Mouse (Mus musculus) liver, embryonic 14.5 days (tissue): ENCODE measurements around the gene Oscp1. TPM values are rescaled to one million over a fixed set of nuclear protein-coding genes. Genes with fewer than 3 reads are reported as not detected.

Experiments used
- ATAC-seq: fragments of 200-750 bp; cut with Nextera tagmentation; 2 replicates; pipeline ENCODE4 v1.8.0; 2017; ENCODE audit warnings: moderate number of reproducible peaks, mild to moderate bottlenecking, moderate library complexity; ENCODE audit not compliant: insufficient read depth
- DNase-seq, 3 experiments: peaks; one replicate each; pipeline ENCODE4 v3.0.0-alpha.2; 2012 to 2013; ENCODE audit warnings: low read depth in 3 of 3, low spot score in 3 of 3
- H3K27ac ChIP-seq: fragments of 300-500 bp; sonication (generic); 2 replicates; pipeline ENCODE4 v1.5.1; 2014; ENCODE audit warnings: moderate library complexity, mild to moderate bottlenecking, control low read depth, inconsistent platforms
- H3K27me3 ChIP-seq: fragments of 300-500 bp; sonication (generic); 2 replicates; pipeline ENCODE4 v1.6.1; 2014; ENCODE audit warnings: mild to moderate bottlenecking, low read length, moderate library complexity; ENCODE audit not compliant: control insufficient read depth, insufficient read depth
- H3K36me3 ChIP-seq: fragments of 300-500 bp; sonication (generic); replicated peaks from 2 replicates; pipeline ENCODE4 v1.6.1; 2014; ENCODE audit warnings: low read depth; ENCODE audit not compliant: control insufficient read depth, insufficient read depth
- H3K4me1 ChIP-seq, 2 experiments: fragments of 200-500 bp in 1 of 2; fragments of 300-500 bp in 1 of 2; sonication (generic) in 1 of 2; replicated peaks; 2 replicates each; pipeline ENCODE4 v1.6.1; 2012 to 2014; ENCODE audit warnings: antibody characterized with exemption in 1 of 2, inconsistent platforms in 1 of 2, low read length in 1 of 2; ENCODE audit not compliant: control insufficient read depth in 2 of 2, insufficient read depth in 2 of 2
- H3K4me2 ChIP-seq: fragments of 300-500 bp; sonication (generic); 2 replicates; pipeline ENCODE4 v1.6.1; 2014; ENCODE audit warnings: low read depth, mild to moderate bottlenecking, control low read depth, moderate library complexity
- H3K4me3 ChIP-seq, 2 experiments: fragments of 200-500 bp in 1 of 2; fragments of 300-500 bp in 1 of 2; sonication (generic) in 1 of 2; 2 replicates each; pipeline ENCODE4 v1.5.1; 2012 to 2014; ENCODE audit warnings: low read depth in 2 of 2, low read length in 2 of 2, mild to moderate bottlenecking in 2 of 2, control low read depth in 1 of 2, inconsistent platforms in 1 of 2, moderate library complexity in 1 of 2; ENCODE audit not compliant: insufficient read depth in 1 of 2
- H3K9ac ChIP-seq: fragments of 300-500 bp; sonication (generic); replicated peaks from 2 replicates; pipeline ENCODE4 v1.6.1; 2014; ENCODE audit warnings: mild to moderate bottlenecking, control low read depth, moderate library complexity
- H3K9me3 ChIP-seq: fragments of 300-500 bp; sonication (generic); 2 replicates; pipeline ENCODE4 v1.6.1; 2016; ENCODE audit warnings: low read length, mixed read lengths; ENCODE audit not compliant: control insufficient read depth
- CTCF ChIP-seq: IDR thresholded peaks from 2 replicates; pipeline ENCODE4 v1.5.1; 2016; ENCODE audit warnings: antibody characterized with exemption, low read depth, control low read depth
- EP300 ChIP-seq: IDR thresholded peaks from 2 replicates; pipeline ENCODE4 v1.6.1; 2016; ENCODE audit warnings: antibody characterized with exemption, low read depth
- WGBS: fragments of 180-500 bp; shearing (Covaris S2); extraction: QIAGEN DNeasy Blood & Tissue Kit; methylation state at CpG from one replicate; pipeline ENCODE4 v1.1.7; 2014; ENCODE audit not compliant: insufficient replicate concordance; 5-methylcytosine and 5-hydroxymethylcytosine counted together
- polyA plus RNA-seq, 2 experiments: library from polyadenylated mRNA; depleted of rRNA in 1 of 2; stranded (reverse) in 1 of 2; unstranded in 1 of 2; fragments of >200 nt; fragmentation: Nextera tagmentation in 1 of 2; extraction: Ambion mirVana in 1 of 2; gene quantifications; 2 replicates each; pipeline versions ENCODE4 v1.2.1 to v1.2.3; 2012 to 2014

Oscp1 gene
- polyA plus RNA-seq, 2 experiments, result 0.29 to 1.8 TPM

DNA sequence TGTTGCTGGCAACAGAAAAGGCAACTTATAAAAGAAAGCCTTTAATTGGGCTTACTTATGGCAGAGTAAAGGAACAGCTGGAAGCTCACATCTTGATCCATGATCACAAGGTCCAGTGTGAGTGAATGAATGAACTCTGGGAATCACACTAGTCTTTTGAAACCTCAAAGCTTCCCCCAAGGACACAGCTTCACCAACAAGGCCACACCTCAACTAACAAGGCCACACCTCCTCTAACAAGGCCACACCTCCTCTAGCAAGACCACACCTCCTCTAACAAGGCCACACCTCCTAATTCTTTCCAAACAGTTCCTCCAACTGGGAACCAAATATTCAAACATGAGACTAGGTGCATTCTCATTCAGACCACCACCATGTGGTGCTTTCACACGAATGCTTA is 23.2 kb downstream of the Oscp1 start:
- 67% methylated on average over 1 of the region's 1 CpGs for WGBS
- no peak for DNase-seq
- no peak for ATAC-seq

DNA sequence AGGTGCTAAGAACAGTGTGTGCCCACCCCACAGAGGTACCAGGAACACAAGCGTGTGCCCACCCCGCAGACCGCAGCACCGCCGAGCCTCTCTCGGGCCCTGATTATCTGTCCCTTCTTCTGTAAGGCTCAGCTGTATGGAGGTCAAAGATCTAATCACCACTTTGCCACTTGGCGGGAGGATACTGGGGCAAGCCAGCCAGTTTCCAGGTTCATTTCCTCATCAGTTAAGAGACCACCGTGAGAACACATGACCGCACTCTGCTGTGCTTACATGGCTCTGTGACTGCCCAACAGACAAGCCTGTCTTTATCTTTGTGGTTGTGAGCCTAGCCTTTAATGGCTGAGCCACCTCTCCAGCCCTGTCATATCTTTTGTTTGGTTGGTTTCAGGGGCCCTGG is 24.7 kb downstream of the Oscp1 start:
- Histone ChIP-seq H3K9me3 (no peaks in the 10 kb centered on the region), H3K27ac (no peak overlapping the region), H3K4me3 (no peak overlapping the region), H3K36me3 (no peaks in the 10 kb centered on the region), H3K4me2 (no peak overlapping the region), H3K27me3 (no peaks in the 10 kb centered on the region), H3K4me1 (no peaks in the 10 kb centered on the region), H3K9ac (no peak overlapping the region)
- no peak for TF ChIP-seq CTCF
- no peak for TF ChIP-seq EP300
- DNase-seq, result no peak
- ATAC-seq, result no peak
- WGBS, result 31% methylated on average over 9 of the region's 9 CpGs

More for the DNA sequence above, 23.2 kb downstream of the Oscp1 start:
- Histone ChIP-seq H3K36me3 (no peaks in the 10 kb centered on the region), H3K4me2 (no peak overlapping the region), H3K27me3 (no peaks in the 10 kb centered on the region), H3K4me1 (no peaks in the 10 kb centered on the region), H3K4me3 (no peak overlapping the region), H3K27ac (no peak overlapping the region), H3K9me3 (no peaks in the 10 kb centered on the region), H3K9ac (no peak overlapping the region)
- TF ChIP-seq CTCF (no peak), EP300 (no peak)

DNA sequence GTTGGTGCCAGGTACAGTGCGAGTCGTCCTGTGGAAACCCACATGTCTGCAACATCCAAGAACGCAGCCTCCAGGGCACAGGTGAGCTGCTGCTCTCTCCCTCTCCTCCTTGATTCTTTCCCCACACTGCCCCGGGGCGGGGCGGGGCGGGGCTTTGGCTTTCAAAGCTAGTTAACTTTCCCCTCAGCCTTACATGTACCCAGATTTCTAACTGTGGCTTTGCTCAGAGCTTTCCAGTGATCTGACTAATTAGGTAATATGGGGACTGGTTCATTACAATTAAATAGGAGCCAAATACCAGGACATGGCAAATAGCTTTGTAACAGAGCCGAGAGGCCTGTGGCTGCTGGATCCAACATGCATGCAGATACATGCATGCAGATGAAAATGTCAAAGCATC is 26.0 kb downstream of the Oscp1 start:
- no peaks in the 10 kb centered on the region for H3K36me3 ChIP-seq
- H3K9me3 ChIP-seq, result no peaks in the 10 kb centered on the region
- H3K4me3 ChIP-seq, result no peak overlapping the region
- 60% methylated on average over 8 of the region's 8 CpGs for WGBS
- no peak for TF ChIP-seq CTCF
- TF ChIP-seq EP300, result no peak
- no peaks in the 10 kb centered on the region for H3K27me3 ChIP-seq
- DNase-seq, result no peak
- ATAC-seq, result no peak
- H3K9ac ChIP-seq, result no peak overlapping the region
- no peak overlapping the region for H3K4me2 ChIP-seq
- no peaks in the 10 kb centered on the region for H3K4me1 ChIP-seq
- no peak overlapping the region for H3K27ac ChIP-seq

DNA sequence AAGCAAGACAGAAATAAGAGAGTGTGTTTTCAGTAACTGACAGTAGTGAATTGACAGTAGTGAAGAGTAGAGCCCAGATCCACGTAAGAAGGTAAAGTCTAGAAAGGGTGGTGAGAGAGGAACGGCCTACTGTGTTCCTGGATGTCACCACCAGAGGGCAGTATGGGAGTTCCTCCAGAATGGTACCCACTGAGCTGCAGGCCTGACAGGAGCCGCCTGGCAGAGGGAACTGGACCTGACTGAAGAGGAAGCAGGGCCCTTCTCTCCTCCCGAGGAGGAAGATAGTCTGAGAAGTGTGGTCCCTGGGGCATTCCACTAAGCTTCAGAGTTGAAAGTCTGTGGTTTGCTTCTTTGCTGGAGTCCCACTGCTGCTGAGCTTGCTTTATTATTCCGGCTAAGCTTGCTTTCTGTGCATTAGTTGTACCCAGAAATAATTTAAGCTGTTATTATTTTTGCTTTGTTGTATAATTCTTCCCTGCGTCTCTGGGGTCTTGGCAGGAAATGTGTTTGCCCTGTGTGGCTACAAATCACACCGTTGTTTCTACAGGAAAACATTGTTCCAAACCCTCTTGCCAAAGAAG is 27.7 kb downstream of the Oscp1 start:
- no peak overlapping the region for H3K27ac ChIP-seq
- H3K9ac ChIP-seq, result no peak overlapping the region
- WGBS, result 17% methylated on average over 7 of the region's 7 CpGs

DNA sequence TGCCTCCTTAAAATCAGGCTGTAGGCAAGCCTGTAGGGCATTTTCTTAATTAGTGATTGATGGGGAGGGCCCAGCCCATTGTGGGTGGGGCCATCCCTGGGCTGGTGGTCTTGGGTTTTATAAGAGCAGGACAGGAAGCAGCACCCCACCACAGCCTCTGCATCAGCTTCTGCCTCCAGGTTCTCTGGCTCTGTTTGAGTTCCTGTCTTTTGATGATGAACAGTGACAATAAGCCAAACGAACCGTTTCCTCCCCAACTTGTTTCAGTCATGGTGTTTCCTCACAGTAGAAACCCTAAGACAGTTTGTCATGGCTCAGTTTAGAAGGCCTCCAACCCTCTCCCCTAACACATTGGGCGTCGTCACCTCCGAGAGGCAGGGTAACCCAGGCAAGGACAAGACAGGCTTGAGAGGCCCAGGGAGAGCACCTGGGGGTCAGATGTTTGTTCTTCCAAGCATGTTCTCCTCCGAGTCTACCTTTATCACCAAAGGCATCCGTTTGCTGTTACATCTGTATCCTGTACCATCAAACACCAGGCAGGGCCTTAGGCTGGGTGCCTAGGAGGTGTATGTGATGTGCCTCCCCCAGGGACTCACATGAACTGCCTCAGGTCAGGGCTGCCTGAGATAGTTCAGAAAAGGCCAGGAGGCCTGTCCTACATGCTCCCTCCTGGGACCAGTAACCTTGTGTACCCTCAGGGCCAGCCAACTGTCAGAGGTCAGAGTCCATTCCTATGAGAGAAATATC is 31.9 kb downstream of the Oscp1 start:
- DNase-seq (no peak), ATAC-seq (no peak)
- no peaks in the 10 kb centered on the region for H3K36me3 ChIP-seq
- no peak overlapping the region for H3K27ac ChIP-seq
- no peaks in the 10 kb centered on the region for H3K27me3 ChIP-seq
- no peak overlapping the region for H3K9ac ChIP-seq
- no peaks in the 10 kb centered on the region for H3K9me3 ChIP-seq
- H3K4me1 ChIP-seq, result peaks cover 0 to 7% of the 10 kb centered on the region in 2 experiments; a peak in 2 of 4 replicates
- H3K4me3 ChIP-seq, result no peak overlapping the region
- H3K4me2 ChIP-seq, result no peak overlapping the region
- TF ChIP-seq CTCF, result no peak
- TF ChIP-seq EP300, result no peak
- WGBS, result 45% methylated on average over 7 of the region's 7 CpGs

More for the DNA sequence above, 27.7 kb downstream of the Oscp1 start:
- H3K4me3 ChIP-seq, result no peak overlapping the region
- ATAC-seq, result peak; percentile 77
- no peaks in the 10 kb centered on the region for H3K9me3 ChIP-seq
- no peaks in the 10 kb centered on the region for H3K27me3 ChIP-seq
- no peaks in the 10 kb centered on the region for H3K36me3 ChIP-seq
- peak; percentile 60 to 64 (median 60) for DNase-seq
- TF ChIP-seq CTCF (peak; percentile 97), EP300 (no peak)
- peaks cover 0 to 7% of the 10 kb centered on the region in 2 experiments; a peak in 2 of 4 replicates for H3K4me1 ChIP-seq
- H3K4me2 ChIP-seq, result no peak overlapping the region
